Mouse (Mus musculus) thymus, postnatal 0 days (tissue): ENCODE measurements around the gene Nomo1. TPM values are rescaled to one million over a fixed set of nuclear protein-coding genes. Genes with fewer than 3 reads are reported as not detected.

Source experiments
- DNase-seq: peaks from one replicate; pipeline ENCODE4 v3.0.0-alpha.2; 2015; ENCODE audit warnings: low spot score
- polyA plus RNA-seq: library from polyadenylated mRNA; unstranded; fragments of >200 nt; fragmentation: Nextera tagmentation; extraction: Ambion mirVana; gene quantifications from 2 replicates; pipeline ENCODE4 v1.2.1, GENCODE M21; 2015

Gene Nomo1
- polyA plus RNA-seq, 1 experiment from 2014 or later: 29.7 TPM

GRCm38 (mm10) chr7:46045882-46046281, 12.4 kb downstream of the Nomo1 start:
- DNase-seq: no peak

GRCm38 (mm10) chr7:46047873-46048562, 14.5 kb downstream of the Nomo1 start:
- DNase-seq: no peak

- no peak for DNase-seq
Measured at GRCm38 (mm10) chr7:46049981-46050380, 16.5 kb downstream of the Nomo1 start.

- peak; percentile 45 for DNase-seq
Measured at GRCm38 (mm10) chr7:46052161-46052821, 18.8 kb downstream of the Nomo1 start.

- DNase-seq: no peak
Measured at GRCm38 (mm10) chr7:46053566-46053965, 20.1 kb downstream of the Nomo1 start.

GRCm38 (mm10) chr7:46058882-46059281, 25.4 kb downstream of the Nomo1 start:
- peak; percentile 46 for DNase-seq

GRCm38 (mm10) chr7:46060688-46061087, 27.2 kb downstream of the Nomo1 start:
- DNase-seq: no peak

GRCm38 (mm10) chr7:46061614-46062013, 28.1 kb downstream of the Nomo1 start:
- no peak for DNase-seq

- DNase-seq: no peak
Measured at GRCm38 (mm10) chr7:46063296-46063695, 29.8 kb downstream of the Nomo1 start.

- DNase-seq: no peak
Measured at GRCm38 (mm10) chr7:46068831-46069230, 35.3 kb downstream of the Nomo1 start.

GRCm38 (mm10) chr7:46076844-46077243, 43.3 kb downstream of the Nomo1 start:
- no peak for DNase-seq

GRCm38 (mm10) chr7:46077675-46078074, 44.2 kb downstream of the Nomo1 start:
- DNase-seq: no peak

- no peak for DNase-seq
Measured at GRCm38 (mm10) chr7:46084024-46084423, 50.5 kb downstream of the Nomo1 start.

- DNase-seq: no peak
Measured at GRCm38 (mm10) chr7:46084839-46085513, 51.5 kb downstream of the Nomo1 start.

- DNase-seq: no peak
Measured at GRCm38 (mm10) chr7:46086378-46086777, 52.9 kb downstream of the Nomo1 start.

- DNase-seq: no peak
Measured at GRCm38 (mm10) chr7:46088241-46088640, 54.7 kb downstream of the Nomo1 start.

GRCm38 (mm10) chr7:46092803-46093202, 59.3 kb downstream of the Nomo1 start:
- DNase-seq: no peak

- peak; percentile 55 for DNase-seq
Measured at GRCm38 (mm10) chr7:46096136-46096535, 62.6 kb downstream of the Nomo1 start.

GRCm38 (mm10) chr7:46097319-46097783, 63.9 kb downstream of the Nomo1 start:
- no peak for DNase-seq

- DNase-seq: no peak
Measured at GRCm38 (mm10) chr7:46098221-46098918, 64.9 kb downstream of the Nomo1 start.

GRCm38 (mm10) chr7:46098919-46099286, 65.4 kb downstream of the Nomo1 start:
- DNase-seq: no peak

GRCm38 (mm10) chr7:46099682-46100081, 66.2 kb downstream of the Nomo1 start:
- no peak for DNase-seq
